Mouse (Mus musculus): ENCODE data around the gene Cherp. TPM values are rescaled to one million over a fixed set of nuclear protein-coding genes. Genes with fewer than 3 reads are reported as not detected.

Cherp gene
- total and polyA plus RNA-seq, 3 experiments = 25.4 to 40.0 (median 38.7) TPM

DNA sequence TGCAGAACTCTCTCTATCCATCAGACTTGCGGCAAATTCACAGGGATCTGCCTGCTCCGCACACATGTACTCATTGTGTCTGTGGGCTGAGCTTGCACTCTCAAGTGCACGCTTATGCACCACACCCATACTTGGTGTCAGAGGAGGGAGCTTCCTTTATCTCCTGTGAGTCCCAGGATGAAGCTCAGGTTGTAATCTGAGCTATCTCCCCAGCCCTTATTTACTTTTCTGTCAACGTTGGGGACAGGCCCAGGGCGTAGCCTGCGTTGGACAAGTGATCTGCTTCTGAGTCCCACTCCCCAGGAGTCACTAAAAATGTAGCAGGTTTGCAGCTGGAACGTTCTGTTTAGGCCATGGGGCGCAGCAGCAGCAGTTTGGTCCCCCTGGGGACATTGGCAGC is 23.5 kb downstream of the Cherp start:
- H3K36me3 ChIP-seq (ENCODE audit: control insufficient read depth, insufficient read depth, low read length) = no peaks in the 10 kb centered on the region
- 80% methylated on average over 8 of the region's 8 CpGs for WGBS
- no peak overlapping the region for H3K4me3 ChIP-seq
- no peak overlapping the region for H3K27ac ChIP-seq
- no peaks in the 10 kb centered on the region for H3K4me1 ChIP-seq (ENCODE audit: control insufficient read depth, insufficient read depth, low read length)
- H3K79me2 ChIP-seq (replicated peaks; ENCODE audit: control insufficient read depth, insufficient read depth, low read length) = no peaks in the 10 kb centered on the region
- intact Hi-C loops (cut with DNase I) = no loop called here
- TF ChIP-seq EP300 (IDR thresholded peaks at IDR 0.05; ENCODE audit: insufficient read depth, low read depth, low read length) (no peak), POLR2A (IDR thresholded peaks at IDR 0.05; ENCODE audit: insufficient read depth, low read depth, low read length) (no peak), CTCF (IDR thresholded peaks at IDR 0.05) (no peak)
- no peaks in the 10 kb centered on the region for H3K27me3 ChIP-seq (ENCODE audit: control insufficient read depth, insufficient read depth, low read length)
- no peak for DNase-seq
- no peak overlapping the region for H3K9ac ChIP-seq (ENCODE audit: low read depth, low read length)

DNA sequence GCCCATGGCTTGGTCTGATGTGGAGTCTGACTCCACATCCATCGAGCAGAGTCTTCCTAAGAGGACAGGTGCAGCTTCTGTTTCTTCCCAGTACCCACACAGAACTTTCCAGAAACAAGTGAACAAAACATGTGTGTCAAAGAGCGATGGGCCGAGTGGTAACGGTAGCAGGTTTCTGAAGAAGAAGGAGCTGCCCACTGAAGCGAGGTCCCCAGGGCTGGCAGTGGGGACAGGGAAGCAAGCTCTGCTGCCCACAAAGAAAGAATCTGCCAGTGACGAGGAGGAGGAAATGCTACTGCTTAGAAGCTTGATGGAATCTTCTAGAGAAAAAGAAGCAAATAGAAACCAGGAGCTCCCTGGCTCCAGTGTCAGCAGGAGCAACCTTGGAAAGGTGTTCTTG is 30.0 kb downstream of the Cherp start:
- H3K79me2 ChIP-seq (replicated peaks; ENCODE audit: control insufficient read depth, insufficient read depth, low read length) = no peaks in the 10 kb centered on the region
- no peak overlapping the region for H3K27ac ChIP-seq
- no peaks in the 10 kb centered on the region for H3K27me3 ChIP-seq (ENCODE audit: control insufficient read depth, insufficient read depth, low read length)
- H3K9ac ChIP-seq (ENCODE audit: low read depth, low read length) = no peak overlapping the region
- TF ChIP-seq POLR2A (IDR thresholded peaks at IDR 0.05; ENCODE audit: insufficient read depth, low read depth, low read length) (no peak), EP300 (IDR thresholded peaks at IDR 0.05; ENCODE audit: insufficient read depth, low read depth, low read length) (no peak), CTCF (IDR thresholded peaks at IDR 0.05) (no peak)
- no peaks in the 10 kb centered on the region for H3K36me3 ChIP-seq (ENCODE audit: control insufficient read depth, insufficient read depth, low read length)
- no peak overlapping the region for H3K4me3 ChIP-seq
- intact Hi-C loops (cut with DNase I) = loop anchor here (2.0 to 10.0 kb wide), 2 partner anchors 24 to 280 kb away; partner anchors contain the start of genes Eps15l1 and Sin3b
- WGBS = 94% methylated on average over 6 of the region's 6 CpGs
- no peaks in the 10 kb centered on the region for H3K4me1 ChIP-seq (ENCODE audit: control insufficient read depth, insufficient read depth, low read length)
- peak in 1 of 2 experiments; percentile 23 for DNase-seq

DNA sequence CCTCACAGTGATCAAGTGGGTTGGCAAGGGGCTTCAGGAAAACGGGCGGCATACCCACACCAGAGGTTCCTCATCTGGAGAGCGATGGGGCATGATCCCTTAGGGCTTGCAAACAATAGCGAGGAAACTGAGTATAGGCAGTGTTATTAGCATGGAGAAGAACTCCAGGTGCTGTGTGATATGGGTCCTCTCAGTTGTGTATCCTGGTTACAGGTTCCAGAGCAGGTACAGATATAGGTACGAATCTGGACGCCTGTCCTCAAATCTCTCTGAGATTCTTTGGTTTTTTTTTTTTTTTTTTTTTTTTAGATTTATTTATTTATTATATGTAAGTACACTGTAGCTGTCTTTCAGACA is 31.1 kb downstream of the Cherp start:
- Histone ChIP-seq H3K4me1 (ENCODE audit: control insufficient read depth, insufficient read depth, low read length) (no peaks in the 10 kb centered on the region), H3K9ac (ENCODE audit: low read depth, low read length) (peak overlapping the region; percentile 73), H3K79me2 (replicated peaks; ENCODE audit: control insufficient read depth, insufficient read depth, low read length) (no peaks in the 10 kb centered on the region), H3K36me3 (ENCODE audit: control insufficient read depth, insufficient read depth, low read length) (no peaks in the 10 kb centered on the region), H3K4me3 (peak overlapping the region; percentile 58), H3K27me3 (ENCODE audit: control insufficient read depth, insufficient read depth, low read length) (no peaks in the 10 kb centered on the region), H3K27ac (peak overlapping the region; percentile 75)
- intact Hi-C loops (cut with DNase I) = loop anchor here (2.0 to 10.0 kb wide), 3 partner anchors 23 to 281 kb away; partner anchors contain the start of genes Eps15l1 and Sin3b
- TF ChIP-seq CTCF (IDR thresholded peaks at IDR 0.05) (no peak), EP300 (IDR thresholded peaks at IDR 0.05; ENCODE audit: insufficient read depth, low read depth, low read length) (no peak), POLR2A (IDR thresholded peaks at IDR 0.05; ENCODE audit: insufficient read depth, low read depth, low read length) (no peak)
- DNase-seq = no peak
- WGBS = 37% methylated on average over 6 of the region's 6 CpGs

DNA sequence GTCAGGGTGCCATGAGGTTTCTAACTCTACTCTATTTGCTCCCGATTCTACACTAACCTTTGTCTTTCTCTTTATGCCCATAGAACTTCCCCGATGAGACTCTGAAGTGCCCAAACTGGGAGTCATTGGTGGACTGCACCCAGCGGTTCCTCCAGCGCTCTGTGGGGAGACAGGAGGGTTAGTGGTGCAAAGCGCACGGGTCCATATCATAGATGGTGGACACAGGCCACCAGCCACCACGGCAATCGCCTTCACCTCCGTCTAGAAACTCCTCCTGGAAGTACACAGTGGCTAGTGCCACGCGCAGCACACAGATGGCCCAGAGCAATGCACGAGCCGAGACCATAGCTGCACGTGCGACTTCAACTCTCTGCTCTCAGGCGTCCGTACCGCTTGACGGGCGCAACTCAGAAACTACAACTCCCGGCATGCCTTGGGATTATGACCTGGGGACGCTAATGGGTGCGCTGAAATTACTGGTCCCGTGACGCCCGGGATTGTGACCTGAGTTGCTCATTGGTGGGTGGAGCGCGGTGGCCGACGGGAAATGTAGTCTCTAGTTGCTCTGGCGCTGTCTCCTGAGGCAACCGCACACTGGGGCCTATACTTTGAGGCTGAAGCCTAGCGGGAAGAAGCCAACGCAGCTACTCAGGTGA is 31.6 kb downstream of the Cherp start, which contains the start of the genes Calr3 and 1700030K09Rik:
Gene Calr3 (minus strand): TSS at position 533 of the 656 bp plus-strand sequence.
Gene 1700030K09Rik (plus strand): TSS at position 543 of the 656 bp plus-strand sequence.
- Histone ChIP-seq H3K27ac (peak within 1 kb of the TSS; percentile 75), H3K4me1 (ENCODE audit: control insufficient read depth, insufficient read depth, low read length) (no peaks in the 10 kb centered on the region), H3K79me2 (replicated peaks; ENCODE audit: control insufficient read depth, insufficient read depth, low read length) (no peaks in the 10 kb centered on the region), H3K36me3 (ENCODE audit: control insufficient read depth, insufficient read depth, low read length) (no peaks in the 10 kb centered on the region), H3K9ac (ENCODE audit: low read depth, low read length) (peak within 1 kb of the TSS; percentile 73), H3K27me3 (ENCODE audit: control insufficient read depth, insufficient read depth, low read length) (no peaks in the 10 kb centered on the region), H3K4me3 (peak within 1 kb of the TSS; percentile 58)
- 5% methylated on average over 34 of the region's 34 CpGs for WGBS
- TF ChIP-seq CTCF (IDR thresholded peaks at IDR 0.05) (no peak), POLR2A (IDR thresholded peaks at IDR 0.05; ENCODE audit: insufficient read depth, low read depth, low read length) (peak; percentile 68; the same call in 1 of the 2 replicates), EP300 (IDR thresholded peaks at IDR 0.05; ENCODE audit: insufficient read depth, low read depth, low read length) (0 out of 2 replicates have a peak, but pooled peaks have one; percentile 48)
- intact Hi-C loops (cut with DNase I) = loop anchor here (5.0 to 10.0 kb wide), 2 partner anchors 44 to 281 kb away; partner anchors contain the start of gene Sin3b
- peak; percentile 96 to 98 for DNase-seq

DNA sequence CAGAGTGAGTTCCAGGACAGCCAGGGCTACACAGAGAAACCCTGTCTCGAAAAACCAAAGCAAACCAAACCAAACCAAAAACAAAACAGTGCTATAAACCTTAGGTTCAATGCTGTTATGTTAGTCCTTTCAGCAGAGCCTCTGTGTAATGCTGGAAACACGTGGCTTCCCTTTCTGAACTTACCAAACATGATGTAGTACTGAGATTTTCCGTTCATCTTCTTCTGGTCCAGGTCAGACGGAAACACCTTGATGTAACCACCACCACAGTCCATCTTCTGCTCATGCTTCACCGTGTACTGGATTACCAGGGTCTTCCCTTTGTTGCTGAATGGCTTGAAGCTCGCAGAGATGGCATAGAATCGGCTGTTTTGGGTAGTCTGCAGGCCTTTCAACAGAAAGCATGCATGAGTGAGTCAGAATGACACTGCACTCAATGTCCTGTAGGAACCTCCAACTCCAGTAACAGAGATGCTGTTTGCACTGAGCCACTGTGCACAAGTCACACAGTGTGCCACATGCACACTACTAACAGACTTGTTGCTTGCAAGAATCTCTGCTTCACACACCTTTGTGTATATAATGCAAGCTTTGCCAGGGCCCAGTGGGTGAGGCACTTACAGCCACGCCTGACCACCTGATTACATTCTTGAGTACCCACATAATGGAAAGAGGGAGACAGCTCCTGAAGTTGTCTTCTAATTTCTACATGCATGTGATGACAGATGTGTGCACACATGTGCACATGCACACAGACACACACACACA is 36.6 kb downstream of the Cherp start:
- intact Hi-C loops (cut with DNase I) = no loop called here
- H3K36me3 ChIP-seq (ENCODE audit: control insufficient read depth, insufficient read depth, low read length) = no peaks in the 10 kb centered on the region
- TF ChIP-seq EP300 (IDR thresholded peaks at IDR 0.05; ENCODE audit: insufficient read depth, low read depth, low read length) (no peak), POLR2A (IDR thresholded peaks at IDR 0.05; ENCODE audit: insufficient read depth, low read depth, low read length) (no peak), CTCF (IDR thresholded peaks at IDR 0.05) (no peak)
- no peaks in the 10 kb centered on the region for H3K79me2 ChIP-seq (replicated peaks; ENCODE audit: control insufficient read depth, insufficient read depth, low read length)
- WGBS = 74% methylated on average over 8 of the region's 8 CpGs
- no peak overlapping the region for H3K9ac ChIP-seq (ENCODE audit: low read depth, low read length)
- no peak overlapping the region for H3K4me3 ChIP-seq
- DNase-seq = no peak
- H3K27me3 ChIP-seq (ENCODE audit: control insufficient read depth, insufficient read depth, low read length) = no peaks in the 10 kb centered on the region
- no peak overlapping the region for H3K27ac ChIP-seq
- H3K4me1 ChIP-seq (ENCODE audit: control insufficient read depth, insufficient read depth, low read length) = peaks cover 2% of the 10 kb centered on the region; the same call in 1 of the 2 replicates

Data from heart, adult 2 months (tissue).